Mouse (Mus musculus) gastrocnemius, postnatal 4 days (tissue): ENCODE measurements around the gene Nupl1. TPM values are rescaled to one million over a fixed set of nuclear protein-coding genes. Genes with fewer than 3 reads are reported as not detected.
A peak's percentile ranks its signal among the peaks of the same experiment; 100 is the strongest.

Experiments used
- DNase-seq, 2 experiments: peaks; one replicate each; pipeline ENCODE4 v3.0.0; 2021 to 2022; ENCODE audit warnings: low spot score in 2 of 2, mixed read lengths in 2 of 2
- total RNA-seq, 2 experiments: library from RNA; stranded (reverse); gene quantifications; 2 replicates each; pipeline ENCODE4 v1.2.3; 2021

Nupl1 gene
- total RNA-seq, 2 experiments from 2014 or later = not detected

DNA sequence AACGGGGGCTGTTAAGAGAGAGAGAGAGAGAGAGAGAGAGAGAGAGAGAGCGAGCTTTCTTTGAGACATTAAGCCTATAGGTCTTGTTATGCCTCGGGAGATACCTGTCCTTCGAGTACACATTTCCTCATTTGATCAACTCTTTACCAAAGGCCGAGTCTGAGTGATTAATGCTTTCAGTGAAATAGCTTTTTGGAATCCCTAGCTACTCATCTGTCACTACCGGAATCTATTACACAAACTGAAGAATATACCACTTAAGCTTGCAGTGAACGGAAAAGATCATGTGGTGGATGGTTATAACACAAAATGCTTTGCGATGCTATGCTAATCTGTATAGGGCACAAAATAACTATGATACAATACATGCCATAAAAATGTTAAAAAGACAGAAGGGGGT, 865 bp downstream of the Nupl1 start:
- DNase-seq = no peak

DNA sequence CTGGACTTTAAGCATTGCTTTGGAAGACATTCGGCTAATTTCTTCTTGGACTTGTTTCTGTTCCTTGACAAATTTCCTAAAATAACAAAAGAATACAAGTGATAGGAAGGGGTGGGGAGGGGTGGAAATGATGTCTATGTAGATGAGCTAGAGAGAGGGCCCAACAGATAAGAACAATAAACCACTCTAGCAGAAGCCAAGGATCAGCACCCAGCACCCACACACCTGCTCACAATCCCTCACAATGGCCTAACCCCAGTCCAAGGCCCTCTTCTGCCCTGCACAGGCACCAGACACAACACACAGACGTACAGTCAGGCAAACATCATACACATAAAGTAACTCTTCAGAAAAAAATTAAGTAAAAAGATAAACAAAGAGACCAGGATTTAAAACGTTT, 12.7 kb downstream of the Nupl1 start:
- DNase-seq = no peak

DNA sequence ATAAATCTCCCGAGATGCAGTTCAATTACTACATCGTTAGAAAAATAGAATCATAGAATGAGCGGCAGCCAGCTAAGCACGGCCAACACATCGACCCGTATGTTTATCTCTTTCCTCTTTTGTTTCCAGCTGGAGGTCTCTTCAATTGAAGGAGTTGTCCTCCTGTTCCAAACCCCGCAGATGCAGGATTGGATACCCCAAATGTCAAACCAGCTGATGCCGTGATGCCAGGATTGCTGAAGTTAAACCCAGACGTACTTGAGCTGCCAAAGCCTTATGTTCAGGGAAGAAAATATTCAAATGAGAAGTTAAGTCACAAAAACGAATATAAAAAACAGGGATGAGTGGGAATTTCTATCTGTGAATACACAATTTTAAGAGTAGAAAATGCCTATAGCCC, 31.3 kb downstream of the Nupl1 start:
- DNase-seq = no peak

DNA sequence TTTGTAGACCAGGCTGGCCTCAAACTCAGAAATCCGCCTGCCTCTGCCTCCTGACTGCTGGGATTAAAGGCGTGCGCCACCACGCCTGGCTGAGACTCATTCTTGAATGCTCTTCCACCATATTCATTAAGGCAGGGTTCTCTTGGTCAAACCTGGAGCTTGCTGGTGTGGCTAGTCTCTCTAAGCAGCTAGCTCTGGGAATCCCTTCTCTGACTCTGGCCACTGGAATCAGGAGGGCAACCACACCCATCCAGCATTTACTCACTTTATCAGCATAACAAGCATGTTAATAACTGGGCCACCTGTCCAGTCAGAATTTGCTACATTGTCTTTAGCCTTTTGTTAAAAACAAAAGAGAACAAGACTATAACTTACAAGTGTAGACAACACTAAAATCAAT, 33.6 kb downstream of the Nupl1 start:
- DNase-seq = no peak

DNA sequence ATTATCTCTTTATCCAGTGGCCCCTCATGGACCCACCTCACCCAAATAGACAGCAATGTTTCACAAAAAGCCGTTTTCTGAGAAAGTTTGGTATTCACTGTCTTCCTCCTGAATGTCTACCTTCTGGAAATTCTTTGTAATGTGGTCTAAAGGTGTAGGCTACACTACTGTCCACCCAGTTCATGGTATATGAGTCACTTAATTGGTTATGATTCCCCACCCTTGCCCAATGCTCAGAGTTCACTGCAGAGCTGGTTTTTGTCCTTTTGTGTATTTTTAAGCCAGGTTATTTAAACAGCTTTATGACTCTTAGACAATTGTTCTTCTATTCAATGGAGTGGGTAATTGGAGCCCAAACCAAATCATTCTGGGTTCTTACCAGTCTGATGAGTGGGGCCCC, 35.1 kb downstream of the Nupl1 start:
- no peak for DNase-seq

DNA sequence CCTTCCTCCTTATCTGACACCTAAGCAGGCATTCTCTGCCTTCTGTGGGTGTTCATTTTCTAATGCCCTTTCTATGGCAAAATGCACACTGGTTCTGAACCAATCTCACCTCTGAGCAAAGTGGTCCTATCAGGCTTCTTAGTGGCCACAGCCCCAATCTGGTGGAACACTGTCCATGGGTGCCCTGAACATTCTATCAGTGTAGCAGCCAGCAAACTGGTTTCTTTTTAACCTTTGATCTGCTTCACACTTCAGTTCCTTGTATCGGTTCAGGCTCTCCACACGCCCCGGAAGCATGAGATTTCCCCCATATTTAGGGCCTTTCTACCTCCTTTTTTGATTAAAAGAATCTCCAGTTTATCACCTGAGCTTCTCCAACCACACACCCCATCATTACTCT, 36.2 kb downstream of the Nupl1 start:
- DNase-seq = no peak

DNA sequence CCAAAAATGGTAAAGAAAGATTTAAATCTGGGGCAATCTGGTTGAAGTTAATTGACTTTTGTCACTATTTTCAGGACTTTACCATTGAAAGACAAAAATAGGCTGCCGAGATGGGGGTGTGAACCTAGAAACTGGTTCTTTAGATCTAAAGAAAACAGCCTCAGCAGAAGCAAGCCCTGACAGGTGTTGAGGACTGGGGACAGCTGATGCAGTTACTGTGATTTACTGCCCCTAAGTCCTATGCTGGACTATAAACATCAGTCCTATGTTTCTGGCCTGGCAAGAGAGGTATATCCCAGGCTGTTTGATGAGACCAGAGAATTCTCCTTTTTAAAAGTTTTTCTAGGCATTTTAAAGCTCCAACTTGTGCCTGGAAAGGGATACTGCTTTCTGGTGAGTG, 37.2 kb downstream of the Nupl1 start:
- DNase-seq = no peak

DNA sequence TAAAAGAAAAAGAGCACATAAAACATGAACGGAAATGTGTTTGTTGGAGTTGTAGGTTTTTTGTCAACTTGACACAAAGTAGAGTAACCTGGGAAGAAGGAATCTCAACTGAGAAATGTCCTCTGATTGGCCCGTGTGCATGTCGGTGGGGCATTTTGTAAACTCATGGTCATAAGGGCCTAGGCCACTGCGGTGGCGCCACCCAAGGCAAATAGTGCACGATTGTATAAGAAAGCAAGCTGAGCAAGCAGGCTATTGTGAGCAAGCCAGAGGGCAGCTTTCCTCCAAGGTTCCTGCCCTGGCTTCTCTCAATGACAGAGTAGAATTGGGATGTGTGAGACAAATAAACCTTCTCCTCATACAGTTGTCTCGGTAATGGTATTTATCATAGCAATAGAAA, 42.1 kb downstream of the Nupl1 start:
- no peak for DNase-seq

DNA sequence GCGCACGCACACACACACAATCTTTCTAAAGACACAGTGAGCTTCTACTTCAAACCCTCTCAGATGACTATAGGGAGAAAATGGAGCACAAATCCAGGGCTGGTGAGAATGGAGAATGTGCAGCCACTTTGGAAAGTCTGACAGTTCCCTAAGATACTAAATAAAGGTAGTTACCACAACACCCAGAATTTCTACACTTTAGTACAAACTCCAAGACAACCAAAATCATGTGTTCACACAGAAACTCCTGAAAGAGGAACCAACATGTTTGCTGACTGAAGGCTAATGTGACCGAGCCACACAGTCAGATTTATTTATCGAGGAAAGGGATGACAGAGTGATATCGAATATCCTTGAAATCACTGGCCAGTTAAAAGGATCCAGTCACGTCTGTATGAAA, 46.2 kb downstream of the Nupl1 start:
- no peak for DNase-seq

DNA sequence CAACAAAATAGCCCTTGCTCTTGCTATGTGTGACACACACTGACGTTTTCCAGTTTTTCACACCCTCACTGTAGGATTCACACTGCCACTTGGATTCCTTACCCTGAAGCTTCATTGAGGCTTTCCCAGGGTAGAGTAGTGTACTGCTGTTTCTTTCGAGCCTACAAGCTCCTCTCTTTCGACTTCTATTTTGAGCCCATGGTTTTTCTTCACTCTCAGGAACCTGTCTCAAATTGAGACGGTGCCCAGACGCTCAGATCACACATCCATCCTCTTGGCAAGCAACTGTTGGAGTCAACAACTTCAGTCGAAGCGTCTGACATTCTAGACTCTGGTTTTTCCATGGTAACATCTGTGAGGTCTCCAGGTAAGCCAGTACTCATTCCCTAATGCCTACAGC, 54.3 kb downstream of the Nupl1 start, which contains the start of gene Atp8a2:
Atp8a2 (minus strand) TSS at position 296 of the 400 bp plus-strand sequence.
- DNase-seq = no peak

DNA sequence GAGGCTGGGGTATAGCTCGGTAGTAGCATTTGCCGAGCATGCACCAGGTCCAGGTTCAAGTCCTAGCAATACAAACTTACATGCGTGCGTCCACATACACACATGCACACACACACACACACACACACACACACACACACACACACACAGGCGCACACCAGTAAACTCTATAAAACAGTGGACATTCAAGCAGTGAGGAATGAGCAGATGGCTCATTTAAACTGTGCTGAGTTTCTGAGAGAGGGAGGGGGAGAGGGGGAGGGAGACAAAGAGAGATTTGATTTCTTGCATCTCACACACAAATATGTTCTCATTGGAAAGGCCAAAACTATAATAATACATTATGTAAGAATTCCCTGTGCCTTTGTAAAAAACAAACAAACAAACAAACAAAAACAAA, 55.2 kb downstream of the Nupl1 start:
- DNase-seq = no peak

DNA sequence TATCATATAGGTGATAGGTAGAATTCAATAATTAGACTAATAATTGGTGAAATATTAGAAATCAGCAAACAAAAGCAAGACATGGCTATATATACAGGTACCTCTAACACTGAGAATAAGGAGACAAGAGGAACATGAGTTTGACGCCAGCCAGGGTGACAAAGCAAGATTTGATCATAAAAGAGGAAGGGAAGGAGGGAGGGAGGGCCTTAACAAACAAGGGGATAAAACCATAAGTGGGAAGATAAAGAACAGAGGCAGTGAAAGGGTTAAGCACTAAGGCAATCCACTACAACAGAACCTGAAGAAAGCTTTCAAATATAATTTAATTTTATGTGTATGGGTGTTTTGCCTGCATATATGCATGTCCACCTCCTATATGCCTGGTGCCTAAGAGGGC, 56.6 kb downstream of the Nupl1 start:
- no peak for DNase-seq

DNA sequence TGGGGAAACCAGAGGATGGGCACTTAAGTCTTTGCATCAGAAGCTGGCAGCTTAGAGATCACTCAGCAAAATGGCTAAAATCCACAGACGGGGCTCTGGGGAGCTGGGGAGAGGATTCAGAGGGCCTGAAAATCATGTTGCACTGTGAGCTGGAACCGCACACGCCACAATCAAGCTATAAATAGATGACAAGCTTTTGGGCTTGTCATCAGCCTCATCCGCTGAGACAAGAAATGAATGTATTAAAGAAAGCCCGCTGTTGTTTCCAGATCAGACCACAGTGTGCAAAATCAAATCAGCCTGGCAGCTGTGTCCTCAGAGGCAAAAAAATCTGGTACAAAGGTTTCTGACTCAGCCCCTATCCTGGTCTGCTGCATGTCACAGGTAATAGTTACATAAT, 61.5 kb downstream of the Nupl1 start:
- DNase-seq = no peak

DNA sequence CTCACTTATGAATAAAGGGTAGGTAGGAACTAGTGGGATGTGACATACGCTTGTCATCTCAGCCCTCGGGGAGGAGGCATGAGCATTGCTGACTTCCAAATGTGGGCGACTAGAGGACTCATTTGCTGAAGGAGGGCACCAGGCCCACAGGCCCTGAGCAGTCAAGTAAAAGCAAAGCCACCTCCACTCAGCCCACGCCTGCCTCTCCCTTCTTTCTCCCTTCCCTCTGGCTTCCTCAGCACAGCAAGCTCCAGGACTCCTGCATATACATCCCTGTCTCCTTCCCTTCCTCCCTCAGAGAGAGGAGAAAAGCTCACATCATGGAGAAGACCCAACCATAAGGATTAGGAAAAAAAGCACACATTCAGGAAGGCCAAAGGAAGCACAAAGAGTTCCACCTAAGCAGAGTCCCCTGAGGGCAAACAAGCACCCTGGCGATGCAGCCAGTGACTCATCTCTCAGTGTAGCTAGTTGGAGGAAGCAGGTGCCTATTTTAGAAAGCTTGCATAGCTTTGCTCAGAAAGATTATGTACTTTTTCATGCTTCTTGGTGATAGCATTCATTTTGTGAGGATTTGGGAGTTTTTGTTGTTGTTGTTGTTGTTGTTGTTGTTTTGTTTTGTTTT, 62.9 kb downstream of the Nupl1 start:
- no peak for DNase-seq

DNA sequence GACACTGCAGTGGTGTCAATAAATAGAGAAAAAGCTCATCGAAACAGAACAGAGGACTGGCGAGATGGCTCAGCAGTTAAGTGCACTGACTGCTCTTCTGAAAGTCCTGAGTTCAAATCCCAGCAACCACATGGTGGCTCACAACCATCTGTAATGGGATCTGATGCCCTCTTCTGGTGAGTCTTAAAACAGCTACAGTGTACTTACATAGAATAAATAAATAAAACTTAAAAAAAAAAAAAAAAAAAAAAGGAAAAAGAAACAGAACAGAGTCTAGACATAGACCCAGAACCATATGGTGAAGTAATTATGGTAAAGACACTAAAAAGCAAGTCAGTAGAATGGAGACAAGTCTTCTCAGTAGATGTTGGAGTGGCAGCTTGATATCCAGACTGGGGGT, 69.9 kb downstream of the Nupl1 start:
- no peak for DNase-seq

DNA sequence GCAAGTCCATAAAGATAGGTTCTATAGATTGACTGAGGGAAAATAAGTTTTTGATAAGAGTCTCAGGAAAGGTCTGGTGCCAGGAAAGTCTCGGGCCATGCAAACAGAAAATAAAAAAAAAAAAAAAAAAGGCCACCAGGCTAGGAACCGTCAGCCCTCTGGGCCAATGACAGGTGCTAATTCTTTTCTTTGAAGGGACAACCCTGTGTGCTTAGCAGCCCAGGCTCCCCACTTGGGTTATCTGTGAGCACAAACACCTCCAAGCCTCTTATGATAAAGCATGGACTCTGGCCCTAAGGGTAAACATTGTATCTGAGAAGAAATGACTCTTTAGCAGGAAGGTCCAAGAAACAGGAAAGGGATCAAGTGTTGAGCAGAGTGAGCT, 72.7 kb downstream of the Nupl1 start:
- DNase-seq = no peak

DNA sequence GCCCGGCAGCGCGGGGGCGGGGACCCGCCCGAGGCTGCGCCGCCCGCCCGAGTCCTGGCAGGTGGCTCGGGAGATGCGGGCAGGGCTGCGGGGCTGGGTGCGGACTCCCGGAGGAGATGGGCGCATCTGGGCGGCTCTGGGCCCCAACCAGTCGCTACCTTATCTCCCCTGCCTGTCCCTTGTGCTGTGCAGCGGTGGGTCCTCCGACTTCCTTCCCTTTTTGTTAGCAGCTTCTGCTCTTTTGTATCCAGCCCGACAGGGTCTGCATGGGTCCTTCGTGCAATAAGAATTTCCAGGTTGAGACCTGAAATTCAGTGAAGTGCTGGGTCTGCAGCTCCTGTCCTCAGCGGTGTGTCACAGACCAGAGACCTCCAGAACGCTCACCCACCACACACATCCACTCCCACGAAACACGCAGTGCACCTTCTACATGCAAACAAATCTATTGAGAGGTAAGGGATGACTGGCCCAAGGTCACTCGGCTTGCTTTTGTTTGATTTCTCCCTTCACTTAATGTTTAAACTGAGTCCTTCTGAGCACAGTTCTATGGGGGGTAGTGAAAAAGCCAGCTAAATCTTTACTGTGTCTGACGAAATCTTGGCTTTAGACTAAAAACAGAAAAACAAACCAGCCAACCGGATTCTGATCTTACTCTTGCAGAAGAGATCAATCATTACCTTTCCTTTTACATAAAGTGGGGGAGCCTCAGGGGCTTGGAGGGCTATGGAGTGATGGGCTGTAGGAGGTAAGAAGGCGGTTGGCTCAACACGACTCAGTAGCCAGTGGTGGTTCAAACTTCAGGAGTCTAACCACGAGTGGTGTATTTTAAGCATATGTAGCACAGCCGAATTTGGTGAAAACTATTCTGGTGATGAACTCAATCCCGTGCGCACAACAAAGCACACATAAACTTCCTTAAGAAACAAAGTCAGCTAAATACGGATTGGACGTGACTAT, 73.3 kb downstream of the Nupl1 start:
- DNase-seq = no peak

DNA sequence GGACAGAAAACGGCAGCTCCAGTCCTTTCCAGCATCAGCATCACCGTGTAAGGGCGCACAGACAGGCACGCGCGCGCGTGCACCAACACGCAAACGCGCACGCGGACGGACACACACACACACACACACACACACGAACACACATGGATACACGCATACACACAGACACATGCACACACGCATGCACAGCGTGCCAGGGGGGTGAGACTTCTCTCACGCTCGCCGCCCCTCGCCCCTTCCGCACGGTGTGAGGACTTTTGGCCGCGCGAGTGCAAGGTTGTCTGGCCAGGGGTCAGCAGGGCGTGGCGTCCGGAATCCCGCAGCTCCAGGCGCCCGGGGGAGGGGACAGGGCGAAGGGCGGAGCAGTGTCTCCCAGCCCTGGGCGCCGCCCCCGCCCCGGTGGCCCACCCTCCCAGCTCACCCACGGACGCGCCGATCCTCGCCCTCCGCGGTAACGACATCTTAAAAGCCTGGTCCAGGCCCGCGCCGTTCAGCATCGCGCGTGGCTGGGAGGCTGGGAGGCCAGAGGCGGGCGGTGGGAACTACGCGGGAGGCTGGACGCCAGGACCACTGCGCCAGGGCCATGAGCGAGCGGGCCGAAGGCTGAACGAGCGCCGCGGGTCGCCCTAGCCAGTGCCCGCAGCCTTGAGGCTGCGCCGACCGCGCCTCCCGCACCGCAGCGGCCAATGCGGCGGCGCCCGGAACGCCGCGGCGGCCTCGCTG, 74.2 kb downstream of the Nupl1 start:
- peak; percentile 27 to 28 for DNase-seq

DNA sequence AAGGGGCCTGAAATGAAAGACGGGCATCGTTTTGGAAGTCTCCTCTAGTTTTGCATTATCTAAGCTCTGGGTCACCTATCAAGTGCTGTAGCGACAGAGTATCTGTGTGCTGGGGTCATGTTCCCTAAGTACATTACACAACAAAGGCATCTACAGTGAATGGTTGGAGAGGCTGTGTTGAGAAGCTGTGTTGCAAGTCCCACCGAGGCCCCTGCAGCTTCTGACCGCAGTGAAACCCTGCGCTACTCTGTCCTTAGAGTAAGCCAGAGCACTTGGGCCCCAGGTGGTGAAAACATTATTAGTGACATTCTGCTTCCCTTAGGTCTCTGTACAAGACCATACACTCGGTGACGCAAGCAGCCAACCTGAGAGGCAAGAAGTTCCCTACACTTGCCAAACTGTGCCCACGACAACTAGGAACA, 74.8 kb downstream of the Nupl1 start:
- DNase-seq = no peak

DNA sequence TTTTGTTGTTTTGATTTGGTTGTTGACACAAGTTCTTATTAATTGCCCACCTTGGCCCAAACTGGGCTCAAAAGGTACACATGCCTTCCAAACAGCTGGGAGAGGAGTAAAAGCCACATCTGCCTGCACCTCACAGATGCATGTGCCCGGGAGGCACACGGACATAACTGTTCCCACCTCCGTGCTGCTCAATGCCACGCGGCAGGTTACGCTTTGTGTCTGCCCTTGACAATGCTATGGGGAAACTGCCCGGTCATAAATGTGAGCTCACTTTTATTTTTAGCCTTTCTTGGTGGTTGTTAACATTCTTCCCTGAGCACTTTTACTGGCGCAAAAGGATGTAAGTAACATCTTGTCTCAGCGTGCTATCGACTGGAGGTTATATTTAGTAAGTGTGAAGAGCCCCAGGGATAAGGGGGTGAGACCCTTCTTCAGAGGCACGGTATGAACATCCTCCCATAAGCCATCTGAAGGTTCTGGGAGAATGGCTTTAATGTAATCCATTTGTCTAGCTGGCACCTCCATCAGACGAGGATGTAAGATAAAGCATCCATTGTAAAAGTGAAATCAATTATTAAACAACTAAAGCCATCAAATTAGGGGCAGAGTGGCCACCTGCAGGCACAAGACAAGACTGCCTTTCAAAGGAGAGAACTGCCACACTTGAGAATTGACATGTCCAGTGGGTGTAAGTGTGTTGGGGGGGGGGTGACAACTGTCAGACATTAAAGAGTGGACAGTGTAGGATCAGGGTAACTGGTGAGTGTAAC, 78.8 kb downstream of the Nupl1 start:
- no peak for DNase-seq
